Mouse (Mus musculus) left cerebral cortex, postnatal 4 days (tissue): ENCODE data around the gene Cnot3. TPM values are rescaled to one million over a fixed set of nuclear protein-coding genes. Genes with fewer than 3 reads are reported as not detected.
A peak's percentile ranks its signal among the peaks of the same experiment; 100 is the strongest.
"Not testable (repeated sequence)": the region's sequence is repeated elsewhere in the genome, so short reads cannot be mapped to it uniquely, and the experiment has no call there.

Experiments
- DNase-seq: peaks from one replicate; pipeline ENCODE4 v3.0.0-alpha.2; 2022
- intact Hi-C: fragments of 180-260 bp; cut with DNase I; formaldehyde crosslinking; loops from one replicate; pipeline ENCODE4 v1.15.1; 2025
- total RNA-seq, 2 experiments: library from RNA; stranded (reverse); gene quantifications; 2 replicates each; pipeline ENCODE4 v1.2.3; 2021

Gene Cnot3
- total RNA-seq: 10 to 100 TPM; 53.3 to 57.2 TPM

GRCm38 (mm10) chr7:3644672-3645487, at the start of gene Cnot3:
Gene Cnot3, plus strand, starts transcription at chr7:3645268.
- peak; percentile 98 for DNase-seq
- intact Hi-C loops: no loop called here

- intact Hi-C loops, DNase-seq: not testable (repeated sequence)
These were observed 47.3 kb upstream of the Cnot3 start for GRCm38 (mm10) chr7:3597755-3598154.

GRCm38 (mm10) chr7:3601119-3601518, 43.9 kb upstream of the Cnot3 start:
- intact Hi-C loops: no loop called here
- DNase-seq: peak; percentile 57

GRCm38 (mm10) chr7:3606798-3607197, 38.3 kb upstream of the Cnot3 start:
- intact Hi-C loops: no loop called here

GRCm38 (mm10) chr7:3607391-3607790, 37.7 kb upstream of the Cnot3 start:
- intact Hi-C loops: no loop called here
- no peak for DNase-seq

More at GRCm38 (mm10) chr7:3606798-3607197, 38.3 kb upstream of the Cnot3 start:
- DNase-seq: no peak

- no peak for DNase-seq
- intact Hi-C loops: no loop called here
These were observed 36.4 kb upstream of the Cnot3 start for GRCm38 (mm10) chr7:3608668-3609067.

- DNase-seq: no peak
These were observed 36.0 kb upstream of the Cnot3 start for GRCm38 (mm10) chr7:3609082-3609481.

GRCm38 (mm10) chr7:3610437-3610836, 34.6 kb upstream of the Cnot3 start:
- DNase-seq: no peak
- intact Hi-C loops: no loop called here

More at GRCm38 (mm10) chr7:3609082-3609481, 36.0 kb upstream of the Cnot3 start:
- intact Hi-C loops: no loop called here

- no peak for DNase-seq
- intact Hi-C loops: no loop called here
These were observed 34.1 kb upstream of the Cnot3 start for GRCm38 (mm10) chr7:3611006-3611405.

GRCm38 (mm10) chr7:3614021-3614420, 31.0 kb upstream of the Cnot3 start:
- DNase-seq: no peak
- intact Hi-C loops: no loop called here

GRCm38 (mm10) chr7:3616057-3616388, 29.0 kb upstream of the Cnot3 start, which contains the start of gene Oscar:
Gene Oscar, minus strand, starts transcription at chr7:3616157.
- DNase-seq: no peak
- intact Hi-C loops: no loop called here

GRCm38 (mm10) chr7:3616389-3617241, 28.5 kb upstream of the Cnot3 start:
- intact Hi-C loops: no loop called here
- peak; percentile 21 for DNase-seq

- peak; percentile 90 for DNase-seq
- intact Hi-C loops: no loop called here
These were observed 27.6 kb upstream of the Cnot3 start, which contains the start of gene Ndufa3 for GRCm38 (mm10) chr7:3617242-3617995. Gene Ndufa3, plus strand, starts transcription at chr7:3617373.

GRCm38 (mm10) chr7:3629030-3629429, 16.0 kb upstream of the Cnot3 start:
- intact Hi-C loops: no loop called here

GRCm38 (mm10) chr7:3629543-3630477, 15.3 kb upstream of the Cnot3 start, which contains the start of the genes Tfpt and Prpf31:
Gene Tfpt, minus strand, starts transcription at chr7:3629929.
Gene Prpf31, plus strand, starts transcription at chr7:3629985.
- intact Hi-C loops: no loop called here

More at GRCm38 (mm10) chr7:3629030-3629429, 16.0 kb upstream of the Cnot3 start:
- no peak for DNase-seq

GRCm38 (mm10) chr7:3630478-3630815, 14.6 kb upstream of the Cnot3 start:
- intact Hi-C loops: no loop called here

More at GRCm38 (mm10) chr7:3629543-3630477, 15.3 kb upstream of the Cnot3 start, which contains the start of the genes Tfpt and Prpf31:
- DNase-seq: peak; percentile 90

GRCm38 (mm10) chr7:3643412-3643811, 1.7 kb upstream of the Cnot3 start:
- DNase-seq: no peak
- intact Hi-C loops: no loop called here

More at GRCm38 (mm10) chr7:3630478-3630815, 14.6 kb upstream of the Cnot3 start:
- no peak for DNase-seq

- no peak for DNase-seq
- intact Hi-C loops: no loop called here
These were observed 1.2 kb upstream of the Cnot3 start for GRCm38 (mm10) chr7:3643843-3644242.

GRCm38 (mm10) chr7:3644348-3644671, 758 bp upstream of the Cnot3 start:
- no peak for DNase-seq
- intact Hi-C loops: no loop called here
